In genomic region chr7:112841484-112841883, GRCm38 (mm10) we compare ENCODE assay signal across 7 mouse cellular contexts.
DNase-seq lines count a peak whose midpoint lies in the region; ATAC-seq and TF ChIP-seq lines count a peak whose summit lies in the region.

No protein-coding gene starts in this region.

- no peak for TF ChIP-seq EP300 in stomach, postnatal 0 days (optimal IDR thresholded peaks at IDR 0.05)

- WGBS in lung, embryonic 16.5 days: 29% methylated on average over 8 of the region's 8 CpGs
- 4% methylated on average over 8 of the region's 8 CpGs for WGBS in forebrain, embryonic 14.5 days
- 39% methylated on average over 8 of the region's 8 CpGs for WGBS in limb, embryonic 12.5 days
- 38% methylated on average over 8 of the region's 8 CpGs for WGBS in stomach, postnatal 0 days

- no peak for TF ChIP-seq CTCF in stomach, postnatal 0 days (IDR thresholded peaks at IDR 0.05; ENCODE audit: low read depth)

- H3K9ac ChIP-seq in lung, embryonic 16.5 days (ENCODE audit: low read length): no peak overlapping the region
- H3K9ac ChIP-seq in forebrain, embryonic 14.5 days (ENCODE audit: low read length): no peak overlapping the region
- no peak overlapping the region for H3K9ac ChIP-seq in limb, embryonic 12.5 days (replicated peaks)
- no peak overlapping the region for H3K9ac ChIP-seq in stomach, postnatal 0 days (ENCODE audit: low read length)

- ATAC-seq in lung, embryonic 16.5 days (ENCODE audit: low read depth): no peak
- ATAC-seq in forebrain, embryonic 14.5 days: peak; percentile 59
- ATAC-seq in limb, embryonic 12.5 days (ENCODE audit: insufficient number of reproducible peaks, insufficient read depth, low FRiP score, low TSS enrichment, low read depth): no peak
- no peak for ATAC-seq in stomach, postnatal 0 days (ENCODE audit: low FRiP score, low TSS enrichment)

- H3K27me3 ChIP-seq in lung, embryonic 16.5 days (ENCODE audit: control insufficient read depth, insufficient read depth, low read depth, low read length): no peaks in the 10 kb centered on the region
- H3K27me3 ChIP-seq in forebrain, embryonic 14.5 days (replicated peaks; ENCODE audit: control insufficient read depth, insufficient read depth, low read length): no peaks in the 10 kb centered on the region
- no peaks in the 10 kb centered on the region for H3K27me3 ChIP-seq in limb, embryonic 12.5 days
- H3K27me3 ChIP-seq in stomach, postnatal 0 days (ENCODE audit: control insufficient read depth, insufficient read depth, low read length): no peaks in the 10 kb centered on the region

- peaks cover 6% of the 10 kb centered on the region; the same call in 1 of the 2 replicates for H3K9me3 ChIP-seq in lung, embryonic 16.5 days (ENCODE audit: control insufficient read depth, low read length)
- H3K9me3 ChIP-seq in forebrain, embryonic 14.5 days (replicated peaks; ENCODE audit: control insufficient read depth, low read length): peaks cover 3% of the 10 kb centered on the region; the same call in 1 of the 2 replicates
- no peaks in the 10 kb centered on the region for H3K9me3 ChIP-seq in limb, embryonic 12.5 days
- H3K9me3 ChIP-seq in stomach, postnatal 0 days (ENCODE audit: control insufficient read depth, low read length): no peaks in the 10 kb centered on the region

- H3K4me3 ChIP-seq in lung, embryonic 16.5 days (ENCODE audit: low read length): no peak overlapping the region
- peak overlapping the region; percentile 13; the same call in 1 of the 2 replicates for H3K4me3 ChIP-seq in forebrain, embryonic 14.5 days (ENCODE audit: low read depth, low read length)
- no peak overlapping the region for H3K4me3 ChIP-seq in limb, embryonic 12.5 days (replicated peaks)
- peak overlapping the region; percentile 8 for H3K4me3 ChIP-seq in stomach, postnatal 0 days (ENCODE audit: low read depth, low read length)

- peak overlapping the region; percentile 53; the same call in 1 of the 2 replicates for H3K27ac ChIP-seq in lung, embryonic 16.5 days (ENCODE audit: low read length)
- peak overlapping the region; percentile 79 for H3K27ac ChIP-seq in forebrain, embryonic 14.5 days (ENCODE audit: low read depth, low read length)
- H3K27ac ChIP-seq in limb, embryonic 12.5 days: peak overlapping the region; percentile 69
- H3K27ac ChIP-seq in stomach, postnatal 0 days (replicated peaks): no peak overlapping the region

- peak overlapping the region; percentile 48 for H3K4me2 ChIP-seq in lung, embryonic 16.5 days (ENCODE audit: low read depth, low read length)
- peak overlapping the region; percentile 45 for H3K4me2 ChIP-seq in forebrain, embryonic 14.5 days (ENCODE audit: low read length)
- H3K4me2 ChIP-seq in limb, embryonic 12.5 days: peak overlapping the region; percentile 37; the same call in 1 of the 2 replicates
- peak overlapping the region; percentile 38 for H3K4me2 ChIP-seq in stomach, postnatal 0 days (replicated peaks; ENCODE audit: low read depth)

- peaks cover 9% of the 10 kb centered on the region for H3K4me1 ChIP-seq in lung, embryonic 16.5 days (replicated peaks; ENCODE audit: control insufficient read depth, insufficient read depth, low read length)
- H3K4me1 ChIP-seq in forebrain, embryonic 14.5 days (ENCODE audit: control insufficient read depth, insufficient read depth, low read length): peaks cover 29% of the 10 kb centered on the region
- H3K4me1 ChIP-seq in limb, embryonic 12.5 days (replicated peaks): peaks cover 29% of the 10 kb centered on the region
- H3K4me1 ChIP-seq in stomach, postnatal 0 days (replicated peaks; ENCODE audit: control insufficient read depth, insufficient read depth): no peaks in the 10 kb centered on the region

- DNase-seq in lung, postnatal 36 days: no peak
- peak; percentile 49 for DNase-seq in forebrain, embryonic 14.5 days (ENCODE audit: low spot score)
- DNase-seq in stomach, postnatal 0 days (ENCODE audit: low spot score): no peak
- DNase-seq in right cerebral cortex, postnatal 25 days: no peak
- DNase-seq in spleen, postnatal 36 days (ENCODE audit: low spot score in 2 of 2): no peak

- no peaks in the 10 kb centered on the region for H3K36me3 ChIP-seq in lung, embryonic 16.5 days (ENCODE audit: control insufficient read depth, insufficient read depth, low read length)
- H3K36me3 ChIP-seq in forebrain, embryonic 14.5 days (ENCODE audit: control insufficient read depth, insufficient read depth, low read length): no peaks in the 10 kb centered on the region
- peaks cover 4% of the 10 kb centered on the region; the same call in 1 of the 2 replicates for H3K36me3 ChIP-seq in limb, embryonic 12.5 days
- H3K36me3 ChIP-seq in stomach, postnatal 0 days (ENCODE audit: control insufficient read depth, insufficient read depth, low read length): no peaks in the 10 kb centered on the region

Comparison
In these comparisons a context has a peak if more than half of its experiments do, and no peak if none do; other contexts are left out.
1. H3K4me3 ChIP-seq: peak in forebrain, embryonic 14.5 days (single experiment) and stomach, postnatal 0 days (single experiment); none in lung, embryonic 16.5 days (single experiment) and limb, embryonic 12.5 days (single experiment).
2. Peak in every context shown above with its lines, with median percentiles within 50 percentile points of each other: H3K4me2 ChIP-seq.